Mouse (Mus musculus): ENCODE results near the gene Smco2.
A peak's percentile ranks its signal among the peaks of the same experiment; 100 is the strongest.

Smco2 gene

GRCm38 (mm10) chr6:146850050-146850449 is at the start of gene Smco2:
Smco2 (plus strand) TSS chr6:146850104.
- no peak for DNase-seq (ENCODE audit: low spot score in 2 of 2)

GRCm38 (mm10) chr6:146809991-146810390 is 39.9 kb upstream of the Smco2 start:
- DNase-seq (ENCODE audit: low spot score in 2 of 2), result peak in 1 of 2 experiments; percentile 25

- DNase-seq (ENCODE audit: low spot score in 2 of 2), result no peak
These were observed 36.9 kb upstream of the Smco2 start for GRCm38 (mm10) chr6:146813007-146813406.

- DNase-seq (ENCODE audit: low spot score in 2 of 2), result no peak
These were observed 29.5 kb upstream of the Smco2 start for GRCm38 (mm10) chr6:146820177-146820965.

GRCm38 (mm10) chr6:146821958-146822357 is 27.9 kb upstream of the Smco2 start:
- DNase-seq (ENCODE audit: low spot score in 2 of 2), result no peak

- DNase-seq (ENCODE audit: low spot score in 2 of 2), result peak; percentile 37 to 76
These were observed 25.0 kb upstream of the Smco2 start for GRCm38 (mm10) chr6:146824727-146825486.

GRCm38 (mm10) chr6:146825487-146825773 is 24.5 kb upstream of the Smco2 start:
- no peak for DNase-seq (ENCODE audit: low spot score in 2 of 2)

- no peak for DNase-seq (ENCODE audit: low spot score in 2 of 2)
These were observed 18.6 kb upstream of the Smco2 start for GRCm38 (mm10) chr6:146831320-146831719.

GRCm38 (mm10) chr6:146833485-146834314 is 16.2 kb upstream of the Smco2 start:
- DNase-seq (ENCODE audit: low spot score in 2 of 2), result peak in 1 of 2 experiments; percentile 34

GRCm38 (mm10) chr6:146834342-146834741 is 15.6 kb upstream of the Smco2 start:
- no peak for DNase-seq (ENCODE audit: low spot score in 2 of 2)

- DNase-seq (ENCODE audit: low spot score in 2 of 2), result no peak
These were observed 14.1 kb upstream of the Smco2 start for GRCm38 (mm10) chr6:146835784-146836183.

GRCm38 (mm10) chr6:146837316-146837715 is 12.6 kb upstream of the Smco2 start:
- DNase-seq (ENCODE audit: low spot score in 2 of 2), result no peak

- no peak for DNase-seq (ENCODE audit: low spot score in 2 of 2)
These were observed 11.5 kb upstream of the Smco2 start for GRCm38 (mm10) chr6:146838366-146838765.

- no peak for DNase-seq (ENCODE audit: low spot score in 2 of 2)
These were observed 11.0 kb upstream of the Smco2 start for GRCm38 (mm10) chr6:146838863-146839262.

- no peak for DNase-seq (ENCODE audit: low spot score in 2 of 2)
These were observed 5.0 kb upstream of the Smco2 start for GRCm38 (mm10) chr6:146844867-146845266.

GRCm38 (mm10) chr6:146845347-146845746 is 4.6 kb upstream of the Smco2 start:
- no peak for DNase-seq (ENCODE audit: low spot score in 2 of 2)

GRCm38 (mm10) chr6:146845961-146846750 is 3.7 kb upstream of the Smco2 start:
- DNase-seq (ENCODE audit: low spot score in 2 of 2), result no peak

GRCm38 (mm10) chr6:146847402-146847801 is 2.5 kb upstream of the Smco2 start:
- no peak for DNase-seq (ENCODE audit: low spot score in 2 of 2)

GRCm38 (mm10) chr6:146848281-146848680 is 1.6 kb upstream of the Smco2 start:
- DNase-seq (ENCODE audit: low spot score in 2 of 2), result no peak

- no peak for DNase-seq (ENCODE audit: low spot score in 2 of 2)
These were observed 2.0 kb downstream of the Smco2 start for GRCm38 (mm10) chr6:146851916-146852315.

GRCm38 (mm10) chr6:146852739-146853138 is 2.8 kb downstream of the Smco2 start:
- DNase-seq (ENCODE audit: low spot score in 2 of 2), result no peak
